Mouse (Mus musculus) large intestine, adult 2 months (tissue): ENCODE results near the gene Cst3. TPM values are rescaled to one million over a fixed set of nuclear protein-coding genes. Genes with fewer than 3 reads are reported as not detected.
A peak's percentile ranks its signal among the peaks of the same experiment; 100 is the strongest.

ENCODE experiments used
- DNase-seq: peaks from one replicate; pipeline ENCODE4 v3.0.0-alpha.2; 2012; ENCODE audit warnings: low read depth, low spot score
- WGBS: fragments of 180-500 bp; shearing (Covaris S2); methylation state at CpG from one replicate; pipeline ENCODE4 v1.1.7; 2018; 5-methylcytosine and 5-hydroxymethylcytosine counted together
- polyA plus RNA-seq: library from polyadenylated mRNA; depleted of rRNA; stranded (reverse); fragments of >200 nt; gene quantifications from 2 replicates; pipeline ENCODE4 v1.2.3, GENCODE M21; 2012; rRNA removed

The Cst3 gene
- polyA plus RNA-seq, 1 experiment: 418 TPM

DNA sequence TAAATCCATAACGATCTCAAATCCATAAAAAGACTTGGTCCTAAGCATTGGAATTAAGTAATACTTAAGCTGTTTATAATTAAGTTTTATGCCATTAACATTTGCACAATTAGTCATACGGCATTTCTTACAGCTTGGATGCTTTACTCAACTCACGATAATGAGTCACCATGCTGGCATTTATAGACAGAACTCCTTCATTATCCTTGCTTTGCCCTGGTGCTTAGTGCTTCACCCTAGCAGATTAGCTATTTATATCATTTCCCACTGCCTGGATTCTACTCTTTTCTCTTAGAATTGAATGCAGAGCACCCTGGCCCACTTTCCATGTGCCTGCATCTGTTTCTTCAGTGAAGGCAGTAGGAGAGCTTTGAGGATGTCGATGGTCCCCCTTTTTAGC is 18.0 kb downstream of the Cst3 start:
- WGBS: 58% methylated on average over 4 of the region's 4 CpGs
- no peak for DNase-seq

DNA sequence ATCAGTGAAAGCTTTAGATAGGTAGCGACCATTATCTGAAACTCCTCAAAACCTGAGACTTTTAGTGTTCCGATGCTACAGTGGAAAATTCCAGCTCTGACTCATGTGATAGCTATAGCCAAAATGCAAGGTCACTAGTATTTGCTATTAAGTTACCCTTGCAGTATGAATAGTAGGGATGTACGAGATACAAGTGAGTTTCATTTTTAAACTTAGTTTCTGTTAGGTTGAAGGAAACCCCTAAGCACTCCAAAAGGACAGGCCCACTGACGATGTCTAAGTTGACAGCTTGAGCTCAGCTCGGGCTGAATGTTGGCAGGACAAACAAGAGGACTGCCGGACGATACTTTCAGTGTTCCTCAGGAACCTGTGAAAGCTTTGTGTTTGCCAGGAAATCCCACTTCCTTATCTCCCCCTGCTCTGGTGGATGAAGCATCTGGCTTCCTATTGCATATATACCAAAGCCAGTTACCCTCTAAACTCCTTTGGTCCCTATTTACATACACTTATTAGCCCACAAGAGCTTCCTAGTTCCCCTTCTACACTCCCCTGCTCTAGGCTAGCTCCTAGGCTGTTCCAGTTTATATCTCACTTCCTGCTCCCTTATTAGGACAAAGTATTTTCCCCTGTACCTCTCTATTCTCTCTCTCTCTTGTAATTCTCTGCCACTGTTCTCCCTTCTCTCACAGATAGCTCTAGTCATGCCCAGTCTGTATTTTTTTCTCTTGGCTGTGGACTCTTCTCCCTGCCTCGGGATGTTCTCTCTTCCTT is 18.7 kb downstream of the Cst3 start:
- DNase-seq: no peak
- WGBS: 28% methylated on average over 8 of the region's 8 CpGs

GRCm38 (mm10) chr2:148851116-148851906 is 24.2 kb downstream of the Cst3 start:
- DNase-seq: peak; percentile 46
- 39% methylated on average over 8 of the region's 8 CpGs for WGBS

DNA sequence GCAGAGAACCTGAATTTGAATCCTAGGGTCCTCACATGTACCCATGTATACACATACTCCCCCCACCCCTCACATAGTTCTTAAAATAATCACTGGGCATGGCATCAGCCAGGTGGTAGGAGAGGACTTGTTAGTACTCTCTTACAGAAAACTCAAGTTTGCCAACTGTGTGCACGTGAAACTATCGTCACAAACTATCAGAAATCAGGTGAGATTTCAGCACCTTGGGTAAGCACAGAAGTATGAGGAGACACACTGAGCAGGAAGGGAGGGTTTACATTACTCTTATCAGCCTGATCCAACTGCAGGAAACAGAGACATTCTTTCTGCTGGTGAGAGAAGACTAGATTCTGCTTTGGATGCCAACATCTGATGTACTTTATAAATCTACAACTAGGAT is 36.3 kb downstream of the Cst3 start:
- no peak for DNase-seq
- 74% methylated on average over 2 of the region's 2 CpGs for WGBS

GRCm38 (mm10) chr2:148838075-148838777 is 37.3 kb downstream of the Cst3 start:
- WGBS: 67% methylated on average over 5 of the region's 5 CpGs
- DNase-seq: no peak

DNA sequence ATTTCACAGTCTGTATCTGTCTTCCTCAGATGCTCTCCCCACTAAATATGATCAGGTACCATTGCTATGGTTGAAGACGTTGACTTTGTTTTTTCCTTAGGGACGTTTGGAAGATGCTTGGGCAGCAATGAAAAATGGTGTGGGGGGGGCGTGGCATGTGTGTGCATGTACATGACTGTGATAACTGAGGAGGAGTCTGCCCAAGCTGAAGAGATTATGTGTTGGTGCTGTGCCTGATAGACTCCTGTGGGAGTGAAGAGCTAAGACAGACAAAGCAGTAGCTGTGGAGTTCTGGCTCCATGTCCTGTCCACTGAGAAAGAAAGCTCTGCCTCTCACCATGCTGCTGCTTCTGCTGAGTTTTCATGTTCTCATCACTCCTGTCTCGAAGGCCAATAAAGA is 40.6 kb downstream of the Cst3 start, which contains the start of gene Cst9:
Cst9 (plus strand) TSS at position 236 of the 400 bp plus-strand sequence.
- no peak for DNase-seq
- WGBS: 34% methylated on average over 4 of the region's 4 CpGs

DNA sequence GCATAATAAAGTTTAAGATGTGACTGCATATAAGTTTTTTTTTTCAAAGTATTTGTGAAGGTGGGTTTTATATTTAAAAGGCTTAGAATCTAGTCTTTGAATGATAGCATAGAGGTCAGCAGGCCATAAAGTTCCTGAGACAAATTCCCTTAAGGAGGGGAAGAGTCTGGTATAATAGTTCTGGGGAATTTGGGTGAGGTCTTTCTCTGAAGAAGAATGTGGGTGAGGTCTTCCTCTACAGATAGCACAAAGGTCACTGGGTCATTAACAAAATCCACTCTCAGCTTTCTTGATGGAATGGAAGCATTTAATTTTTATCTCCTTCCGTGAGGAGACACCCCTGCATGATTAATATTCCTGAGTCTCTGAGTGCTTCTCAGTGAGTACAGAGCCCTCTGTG is 49.5 kb downstream of the Cst3 start:
- 11% methylated on average over 1 of the region's 1 CpGs for WGBS
- DNase-seq: no peak

Other genes with a start within 250 kb of the Cst3 start
- gene Nxt1, start 203.1 kb downstream of the Cst3 start, polyA plus RNA-seq: 25.5 and 26.6 TPM in 2 replicates
- gene Gzf1, start 194.7 kb downstream of the Cst3 start, polyA plus RNA-seq: 4.0 and 5.2 TPM in 2 replicates
- gene Napb, start 143.2 kb downstream of the Cst3 start, polyA plus RNA-seq: 0.58 and 0.74 TPM in 2 replicates
- not detected in 2 replicates for gene Cstl1, start 125.3 kb downstream of the Cst3 start, polyA plus RNA-seq
- not detected in 2 replicates for gene Cst11, start 104.2 kb downstream of the Cst3 start, polyA plus RNA-seq
- not detected in 2 replicates for gene 8030411F24Rik, start 93.7 kb downstream of the Cst3 start, polyA plus RNA-seq
- not detected in 2 replicates for gene Cst12, start 86.3 kb downstream of the Cst3 start, polyA plus RNA-seq
- gene Cst8, start 76.9 kb downstream of the Cst3 start, polyA plus RNA-seq: not detected in 2 replicates
- not detected in 2 replicates for gene Cst13, start 55.6 kb downstream of the Cst3 start, polyA plus RNA-seq
- not detected in 2 replicates for gene Cst9, start 40.5 kb downstream of the Cst3 start, polyA plus RNA-seq
- gene 9230104L09Rik, start 10.7 kb downstream of the Cst3 start, polyA plus RNA-seq: 0.14 and 0.21 TPM in 2 replicates
- gene Gm1330, start 127.6 kb upstream of the Cst3 start, polyA plus RNA-seq: not detected in 2 replicates
- not detected in 2 replicates for gene Gm10750, start 141.5 kb upstream of the Cst3 start, polyA plus RNA-seq